Mouse (Mus musculus): Measurements from ENCODE around the gene Bst1.
A peak's percentile ranks its signal among the peaks of the same experiment; 100 is the strongest.

The Bst1 gene

DNA sequence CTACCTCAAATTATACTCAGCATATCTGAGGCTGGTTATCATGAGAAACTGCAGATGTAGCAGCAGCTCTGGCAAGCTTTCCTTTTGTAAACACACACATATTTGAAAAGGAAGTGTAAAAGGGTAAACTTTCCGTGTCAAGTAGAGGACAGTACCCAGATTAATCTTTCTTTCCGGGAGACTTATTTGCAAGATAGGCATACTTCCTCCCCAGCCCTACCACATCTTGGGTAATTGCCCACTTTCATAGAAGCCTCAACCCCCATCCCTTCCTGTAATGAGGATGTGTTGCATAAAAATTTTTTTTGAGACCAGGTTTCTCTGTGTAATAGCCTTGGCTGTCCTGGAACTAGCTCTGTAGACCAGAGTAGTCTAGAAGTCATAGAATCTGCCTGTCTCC, 37.1 kb downstream of the Bst1 start:
- no peak for DNase-seq (ENCODE audit: low read depth, low spot score)

DNA sequence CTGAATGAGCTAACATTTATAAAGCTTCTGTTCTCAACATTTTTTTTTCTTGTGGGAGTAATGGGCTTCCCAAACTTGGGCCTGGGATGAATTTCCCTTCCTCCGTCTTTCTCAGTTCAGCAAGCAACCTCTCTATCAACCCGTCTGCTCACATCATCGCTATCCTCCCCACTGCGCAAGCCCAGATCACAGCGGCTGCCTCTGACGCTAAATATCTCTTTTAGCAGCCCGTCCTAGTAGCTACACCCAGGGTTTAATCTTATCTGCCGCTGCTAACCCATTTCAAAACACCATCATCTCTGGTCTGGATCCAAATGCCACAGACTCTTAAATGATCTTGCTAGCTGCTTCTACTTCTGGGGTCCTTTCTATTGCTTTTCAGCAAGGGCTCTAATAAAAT, 41.0 kb downstream of the Bst1 start:
- peak; percentile 51 for DNase-seq (ENCODE audit: low read depth, low spot score)

DNA sequence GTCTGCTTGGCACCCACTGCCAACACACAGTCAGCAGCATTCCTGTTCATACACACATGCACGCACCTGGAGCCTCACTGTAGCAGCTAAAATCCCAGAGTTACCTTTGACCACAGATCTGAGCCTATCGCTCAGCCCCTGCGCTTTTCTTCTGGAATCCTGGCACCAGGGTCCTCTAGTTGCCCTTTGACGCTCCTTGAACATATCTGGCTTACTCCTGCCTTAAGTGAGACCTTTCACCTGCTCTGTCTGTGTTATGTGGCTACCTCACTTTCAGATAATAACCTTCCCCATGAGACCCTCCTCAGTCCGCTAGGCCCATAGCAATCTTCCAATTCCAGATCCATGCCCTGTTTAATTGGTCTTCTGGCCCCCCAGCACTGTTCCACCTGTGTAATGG, 41.4 kb downstream of the Bst1 start:
- peak; percentile 61 for DNase-seq (ENCODE audit: low read depth, low spot score)

DNA sequence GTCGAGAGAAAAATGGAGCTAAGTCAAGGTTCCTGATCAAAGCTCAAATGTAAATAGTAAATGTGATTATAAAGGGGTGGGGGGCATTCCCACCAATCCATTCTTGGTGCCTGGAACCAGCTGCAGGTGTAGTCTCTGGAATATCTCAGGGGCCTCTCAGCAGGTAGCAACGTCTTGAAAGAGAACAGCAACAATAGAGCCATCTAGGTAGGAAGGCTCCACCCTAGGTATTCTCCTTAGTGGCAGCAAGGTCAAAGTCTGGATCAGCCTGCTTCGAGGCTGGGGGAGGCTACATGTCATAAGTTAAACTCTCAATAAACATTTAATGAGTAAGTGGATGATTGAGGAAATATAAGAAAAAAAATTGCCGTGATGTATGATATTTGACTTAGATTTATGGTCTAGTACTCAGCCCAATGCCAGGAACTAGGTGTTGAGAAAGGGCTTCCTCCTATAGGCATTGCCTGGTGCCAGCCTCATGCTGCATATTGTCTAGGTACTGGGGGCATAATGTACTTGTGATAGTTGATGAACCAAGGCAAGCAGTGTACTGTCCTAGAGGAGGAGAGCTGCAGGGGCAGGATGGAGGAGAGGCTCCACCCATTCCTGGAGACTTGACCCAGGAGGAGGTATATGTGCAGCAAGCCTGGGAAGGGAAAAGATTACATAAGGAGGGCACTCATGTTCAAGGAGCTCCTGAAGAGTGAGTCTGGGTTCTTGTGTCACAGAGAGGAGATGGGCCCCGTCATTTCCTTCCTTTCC, 42.2 kb downstream of the Bst1 start:
- peak; percentile 95 for DNase-seq (ENCODE audit: low read depth, low spot score)

DNA sequence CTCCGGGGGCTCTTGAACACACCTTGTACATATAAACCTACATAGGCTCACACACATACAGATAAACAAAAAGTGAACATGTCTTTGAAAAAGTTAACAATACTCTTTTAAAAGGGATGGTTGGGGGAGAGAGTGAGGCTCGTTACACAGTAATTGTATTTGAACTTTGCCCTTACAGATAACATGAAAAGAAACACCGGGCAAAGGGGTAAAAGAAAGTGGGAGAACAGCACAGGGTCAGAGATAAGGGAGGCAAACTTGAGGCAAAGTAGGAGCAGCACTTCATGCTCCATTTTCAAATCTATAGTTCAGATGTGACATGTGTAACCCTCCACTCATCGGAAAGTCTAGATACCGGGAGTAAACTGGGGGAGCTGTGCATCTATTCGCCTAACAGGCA, 45.0 kb downstream of the Bst1 start:
- DNase-seq (ENCODE audit: low read depth, low spot score) = no peak

DNA sequence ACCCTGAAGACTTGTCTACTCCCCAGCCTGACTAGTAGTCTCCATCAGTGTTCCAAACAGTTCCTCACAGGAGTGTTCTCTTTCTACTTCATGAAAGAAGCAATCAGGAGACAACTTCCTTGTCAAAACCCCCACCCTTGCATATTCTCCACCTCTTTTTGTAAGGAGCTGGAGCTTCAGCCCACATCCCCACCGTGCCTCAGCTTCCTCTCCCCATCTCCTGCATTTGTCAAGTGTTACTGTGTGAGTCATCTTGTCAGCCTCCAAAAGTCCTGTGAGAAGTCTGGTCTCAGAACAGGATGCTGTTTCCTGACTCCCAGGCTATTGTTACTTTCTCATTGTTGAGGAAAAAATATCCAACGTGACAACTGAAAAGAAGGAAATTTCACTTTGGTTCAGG, 46.6 kb downstream of the Bst1 start:
- DNase-seq (ENCODE audit: low read depth, low spot score) = peak; percentile 78

DNA sequence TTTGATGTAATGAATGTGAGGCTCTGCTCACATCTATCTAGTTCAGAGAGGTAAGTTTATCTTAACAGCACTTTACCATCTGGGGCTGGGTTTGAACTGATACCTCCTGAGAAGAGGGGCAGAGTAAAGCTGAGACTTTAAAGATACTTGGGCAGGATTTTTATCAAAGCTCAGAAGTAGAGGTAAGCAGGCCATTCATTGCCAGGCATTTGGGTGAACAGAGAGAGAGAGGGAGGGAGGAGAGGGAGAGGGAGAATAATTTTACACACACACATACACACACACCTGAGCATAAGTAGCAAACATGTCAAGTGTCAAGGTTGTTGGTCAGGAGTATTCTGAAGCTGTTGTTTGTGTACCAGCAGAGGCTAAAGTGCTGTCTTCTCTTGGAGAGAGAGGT, 49.6 kb downstream of the Bst1 start, which contains the start of gene Cd38:
Cd38 (plus strand) TSS at position 301 of the 400 bp plus-strand sequence.
- DNase-seq (ENCODE audit: low read depth, low spot score) = no peak

DNA sequence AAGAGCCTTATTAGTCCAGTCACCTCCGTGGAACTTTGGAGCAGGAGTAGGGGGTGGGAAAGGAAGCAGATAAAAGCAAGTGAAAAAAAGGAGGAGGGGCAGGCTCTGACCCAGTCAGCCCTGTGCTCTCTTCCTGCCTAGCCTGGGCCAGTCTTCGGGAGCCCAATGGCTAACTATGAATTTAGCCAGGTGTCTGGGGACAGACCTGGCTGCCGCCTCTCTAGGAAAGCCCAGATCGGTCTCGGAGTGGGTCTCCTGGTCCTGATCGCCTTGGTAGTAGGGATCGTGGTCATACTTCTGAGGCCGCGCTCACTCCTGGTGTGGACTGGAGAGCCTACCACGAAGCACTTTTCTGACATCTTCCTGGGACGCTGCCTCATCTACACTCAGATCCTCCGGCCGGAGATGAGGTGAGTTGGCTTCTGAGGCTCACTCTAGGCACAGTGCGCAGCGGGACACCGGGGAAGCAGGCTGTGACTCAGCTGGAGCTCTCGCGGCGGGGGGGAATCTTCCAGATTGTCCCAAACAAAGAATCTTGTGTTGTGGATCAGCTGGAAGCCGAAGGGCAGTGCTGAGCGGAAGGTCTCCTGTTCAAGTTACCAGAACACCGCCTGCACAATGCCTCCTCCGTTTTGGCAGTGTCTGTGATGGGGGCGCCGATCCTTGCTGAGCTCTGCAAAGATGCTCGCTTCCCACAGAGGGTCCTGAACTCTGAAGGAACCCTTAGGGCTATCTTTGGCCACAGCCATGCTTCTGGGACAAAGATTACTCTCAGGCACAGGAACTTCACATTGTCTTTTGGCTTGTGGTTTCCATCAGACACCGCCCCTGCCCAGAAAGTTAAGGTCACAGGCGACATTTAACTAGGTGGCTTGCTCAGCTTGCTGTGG, 50.3 kb downstream of the Bst1 start:
- peak; percentile 97 for DNase-seq (ENCODE audit: low read depth, low spot score)

DNA sequence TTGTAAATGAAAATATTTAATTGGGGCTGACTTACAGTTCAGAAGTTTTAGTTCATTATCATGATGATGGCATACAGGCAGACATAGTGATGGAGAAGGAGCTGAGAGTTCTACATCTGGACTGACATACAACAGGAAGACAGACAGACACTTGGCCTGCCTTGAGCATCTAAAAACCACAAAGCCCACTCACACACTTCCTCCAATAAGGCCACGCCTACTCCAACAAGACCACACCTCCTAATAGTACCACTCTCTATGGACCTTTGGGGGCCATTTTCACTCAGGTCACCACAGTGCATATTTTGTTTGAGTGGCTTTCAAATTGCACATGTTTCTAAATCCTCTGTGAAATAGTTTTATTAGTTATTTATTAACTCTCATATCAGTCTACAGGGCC, 53.2 kb downstream of the Bst1 start:
- DNase-seq (ENCODE audit: low read depth, low spot score) = no peak

DNA sequence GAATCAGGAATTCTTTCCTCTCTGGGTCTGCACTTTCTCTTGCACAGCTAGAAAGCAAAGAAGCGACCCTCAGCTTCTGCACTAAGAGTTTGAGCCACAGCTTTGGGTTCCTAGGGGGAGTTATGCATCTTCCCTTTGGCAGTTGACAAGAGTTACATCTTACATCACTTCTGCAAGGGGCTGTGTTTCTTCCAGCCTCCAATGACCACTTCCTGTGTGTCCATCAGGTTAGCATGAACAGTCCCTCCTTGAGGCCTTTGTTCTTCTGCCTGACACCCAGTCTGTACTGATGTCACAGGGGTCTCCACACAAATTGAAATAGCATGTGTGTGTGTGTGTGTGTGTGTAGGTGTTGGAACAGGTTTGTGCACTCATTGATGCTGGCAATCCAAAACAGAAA, 54.0 kb downstream of the Bst1 start:
- no peak for DNase-seq (ENCODE audit: low read depth, low spot score)

DNA sequence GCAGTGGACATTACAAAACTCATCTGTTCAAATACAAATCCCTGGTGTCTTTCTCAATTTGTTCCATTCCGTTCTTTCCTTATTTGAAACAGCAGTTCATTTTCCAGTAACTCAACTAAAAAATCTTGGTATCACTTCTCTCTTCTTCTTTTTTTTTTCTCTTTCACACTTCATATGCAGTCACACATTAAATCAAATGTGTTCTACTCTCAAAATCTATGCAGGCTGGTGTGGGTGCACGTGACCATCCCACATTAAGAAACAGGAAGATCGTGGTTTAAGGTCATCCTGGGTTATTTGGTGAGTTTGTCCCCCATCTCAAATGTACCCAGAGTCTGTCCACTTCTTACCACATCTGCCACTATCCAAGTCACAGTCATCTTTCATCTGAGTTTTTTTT, 63.3 kb downstream of the Bst1 start:
- DNase-seq (ENCODE audit: low read depth, low spot score) = no peak

DNA sequence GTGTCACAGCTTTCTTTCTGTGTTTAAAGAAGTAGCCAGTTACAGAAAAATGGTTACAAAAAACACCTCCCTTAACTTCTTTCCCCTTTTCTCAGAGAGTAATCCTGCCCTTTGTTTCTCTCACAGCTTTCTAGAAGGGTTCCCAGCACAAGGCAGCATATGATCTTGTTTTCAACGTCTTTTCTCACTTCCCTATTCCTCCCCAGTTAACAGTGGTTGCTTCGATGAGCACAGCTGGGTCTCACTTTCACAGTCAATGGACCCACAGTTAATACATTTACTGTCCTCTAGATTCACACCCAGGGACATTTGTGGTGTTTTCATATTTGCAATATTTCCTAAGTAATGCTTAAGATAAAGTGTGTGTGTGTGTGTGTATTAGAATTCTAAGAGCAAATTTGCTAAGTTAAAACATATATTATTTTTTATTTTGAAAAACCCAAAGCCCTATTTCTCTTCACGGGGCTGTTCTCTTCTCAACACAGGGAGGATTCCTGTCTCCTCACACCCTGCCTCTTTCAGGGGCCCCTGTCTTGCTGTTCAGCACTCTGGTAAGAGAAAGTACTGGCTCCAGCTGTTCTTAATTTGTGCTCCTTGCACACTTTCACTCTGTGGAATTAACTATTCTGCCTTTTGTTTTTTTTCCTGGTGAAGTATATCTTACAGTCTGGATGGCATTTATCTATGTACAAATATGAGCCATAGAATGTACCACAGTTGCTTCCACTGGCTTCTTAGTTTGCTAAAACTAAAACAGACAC, 66.6 kb downstream of the Bst1 start:
- no peak for DNase-seq (ENCODE audit: low read depth, low spot score)

DNA sequence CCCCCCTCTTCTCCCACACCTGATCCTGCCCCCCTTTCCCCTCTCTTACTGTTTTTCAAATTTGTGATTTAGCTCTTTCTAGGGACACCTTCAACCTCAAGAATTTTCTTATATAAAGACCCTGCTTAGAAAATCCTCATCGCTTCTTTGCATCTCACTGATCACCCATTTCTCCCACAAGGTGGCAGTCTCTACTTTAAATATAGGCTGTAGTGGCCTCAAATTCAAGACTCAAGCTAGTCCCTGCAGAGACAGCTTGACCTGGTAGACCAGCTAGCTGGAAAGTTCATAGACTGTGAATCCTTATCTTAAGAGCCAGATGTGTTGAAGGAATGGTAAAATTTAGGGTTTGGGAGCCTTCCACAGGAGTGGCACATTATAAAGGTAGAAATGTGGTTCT, 73.7 kb downstream of the Bst1 start:
- peak; percentile 68 for DNase-seq (ENCODE audit: low read depth, low spot score)
